Mouse (Mus musculus): ENCODE measurements around the gene Cdk4.

GRCm38 (mm10) chr10:127107563-127108261 lies 44.4 kb downstream of the Cdk4 start:
- TF ChIP-seq CTCF (IDR thresholded peaks at IDR 0.05; ENCODE audit: borderline replicate concordance, insufficient read depth, low read depth, low read length) (no peak), POLR2A (IDR thresholded peaks at IDR 0.05; ENCODE audit: borderline replicate concordance, insufficient read depth, low read length) (no peak)

Data from cerebellum, adult 2 months (tissue).